Mouse (Mus musculus) splenic B cell, adult 2 months (primary cell): ENCODE measurements at regions not wholly inside any gene's neighbourhood (a gene's known extent, or its start where the extent isn't known, plus 50 kb on each side); places are given as distances from the start of the nearest gene placed in this dataset.

ENCODE experiments used
- DNase-seq: peaks from one replicate; pipeline ENCODE4 v3.0.0-alpha.2; 2011; ENCODE audit warnings: low read depth, low spot score
- H3K27me3 ChIP-seq: 2 replicates; pipeline ENCODE4 v1.6.1; 2012; ENCODE audit warnings: mild to moderate bottlenecking, low read length, moderate library complexity, mixed read lengths; ENCODE audit not compliant: control insufficient read depth, poor library complexity, insufficient read depth, severe bottlenecking
- H3K36me3 ChIP-seq: 2 replicates; pipeline ENCODE4 v1.6.1; 2012; ENCODE audit warnings: mild to moderate bottlenecking, low read length, moderate library complexity, mixed read lengths; ENCODE audit not compliant: control insufficient read depth, poor library complexity, insufficient read depth, severe bottlenecking

DNA sequence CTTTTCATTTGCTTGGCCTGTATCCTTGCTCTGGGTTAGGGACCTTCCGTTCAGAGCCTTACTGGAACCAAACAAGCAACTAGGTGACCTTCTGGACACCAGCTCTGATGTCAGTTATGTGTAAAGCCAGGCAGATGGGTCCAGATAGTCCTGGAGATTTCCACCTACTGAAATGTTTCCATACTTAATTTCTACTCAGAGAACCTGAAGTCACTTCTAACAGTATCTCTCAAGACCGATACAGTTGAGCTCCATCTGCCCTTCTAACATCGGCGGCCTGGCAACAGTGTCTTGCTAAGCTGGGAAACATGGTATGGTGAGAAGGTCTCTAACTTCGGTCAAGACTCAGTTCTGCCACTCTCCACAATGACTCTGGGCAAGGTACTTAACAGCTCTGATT is 189.7 kb upstream of the Rgma start:
- Histone ChIP-seq H3K36me3 (no peaks in the 10 kb centered on the region), H3K27me3 (no peaks in the 10 kb centered on the region)
- no peak for DNase-seq

DNA sequence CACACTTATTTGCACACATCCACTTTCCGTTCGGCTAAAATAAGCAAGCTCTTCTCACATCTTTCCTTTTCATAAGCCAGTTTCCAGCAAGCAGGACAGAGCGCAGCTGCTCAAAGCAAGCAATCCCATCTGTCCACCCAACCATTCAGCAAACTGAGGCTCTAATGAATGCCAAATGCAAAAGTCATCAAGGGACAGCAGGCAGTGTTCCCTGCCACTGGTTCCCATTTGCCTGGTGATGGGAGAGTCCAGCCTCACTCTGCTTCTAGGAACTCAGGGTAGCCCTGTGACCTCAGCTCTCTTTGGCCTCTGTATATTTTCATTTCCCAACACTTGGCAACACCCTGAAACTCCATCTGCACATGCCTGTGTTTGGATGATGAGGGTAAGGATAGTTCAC is 188.8 kb upstream of the Rgma start:
- no peak for DNase-seq
- no peaks in the 10 kb centered on the region for H3K27me3 ChIP-seq
- no peaks in the 10 kb centered on the region for H3K36me3 ChIP-seq

DNA sequence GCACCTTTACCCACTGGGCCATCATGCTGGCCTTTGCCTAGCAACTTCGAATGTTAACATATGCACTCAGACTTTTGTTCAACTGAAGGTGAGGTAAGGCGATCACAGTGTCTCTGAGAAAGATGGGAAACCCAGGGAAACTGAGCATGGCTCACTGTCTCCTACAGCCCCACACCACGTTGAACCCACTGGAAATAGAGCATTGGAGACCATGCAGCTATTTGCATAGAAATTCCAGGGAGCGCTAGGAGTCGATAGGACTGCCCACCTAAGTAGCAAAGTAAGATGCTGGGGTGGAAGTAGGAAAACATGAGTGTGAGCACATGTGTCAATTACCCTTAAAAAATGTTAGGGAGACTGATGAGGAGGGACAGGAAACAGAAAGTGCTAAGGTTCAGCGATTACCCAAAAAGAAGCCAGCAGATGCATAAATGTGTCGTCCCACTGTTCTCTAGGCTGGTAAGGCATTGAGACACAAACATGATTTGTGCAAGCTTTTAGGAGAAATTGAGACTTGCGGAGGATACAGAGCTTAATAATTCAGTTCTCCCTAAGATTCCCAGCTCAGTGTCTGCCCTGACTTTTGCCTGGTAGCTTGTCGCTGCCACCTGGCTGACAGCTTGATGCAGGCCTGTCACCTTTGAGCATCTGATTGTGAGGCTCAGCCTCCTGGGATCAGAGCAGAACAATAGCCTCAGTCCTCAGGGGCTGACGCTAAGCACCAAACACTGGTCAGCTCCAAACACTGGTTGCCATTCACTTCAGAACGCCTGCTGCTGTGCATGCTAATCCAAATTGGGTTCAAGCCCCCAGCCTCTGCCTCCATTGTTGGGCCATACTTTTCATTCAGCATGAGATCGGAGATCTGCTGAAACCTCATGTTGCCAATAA is 183.7 kb upstream of the Rgma start:
- Histone ChIP-seq H3K27me3 (no peaks in the 10 kb centered on the region), H3K36me3 (no peaks in the 10 kb centered on the region)
- no peak for DNase-seq

DNA sequence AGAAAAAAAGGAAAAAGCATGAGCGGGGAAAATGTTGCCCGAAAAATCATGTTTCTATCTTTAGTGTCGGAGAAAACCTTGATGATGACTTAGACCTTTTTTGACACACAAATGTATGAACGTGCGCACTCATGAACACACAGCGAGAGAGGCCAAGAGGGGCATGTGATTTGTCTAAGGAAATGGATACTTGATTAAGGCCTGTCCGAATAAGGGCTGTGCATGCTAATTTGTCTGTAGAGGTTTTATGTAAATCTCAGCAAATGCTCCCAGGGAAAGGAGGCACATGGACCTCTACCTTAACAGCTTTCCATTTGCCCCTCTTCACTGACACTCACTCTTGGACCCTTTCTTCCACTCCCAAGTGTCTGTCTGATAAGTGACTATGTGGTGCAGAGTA is 182.5 kb upstream of the Rgma start:
- no peaks in the 10 kb centered on the region for H3K27me3 ChIP-seq
- H3K36me3 ChIP-seq, result no peaks in the 10 kb centered on the region
- no peak for DNase-seq

DNA sequence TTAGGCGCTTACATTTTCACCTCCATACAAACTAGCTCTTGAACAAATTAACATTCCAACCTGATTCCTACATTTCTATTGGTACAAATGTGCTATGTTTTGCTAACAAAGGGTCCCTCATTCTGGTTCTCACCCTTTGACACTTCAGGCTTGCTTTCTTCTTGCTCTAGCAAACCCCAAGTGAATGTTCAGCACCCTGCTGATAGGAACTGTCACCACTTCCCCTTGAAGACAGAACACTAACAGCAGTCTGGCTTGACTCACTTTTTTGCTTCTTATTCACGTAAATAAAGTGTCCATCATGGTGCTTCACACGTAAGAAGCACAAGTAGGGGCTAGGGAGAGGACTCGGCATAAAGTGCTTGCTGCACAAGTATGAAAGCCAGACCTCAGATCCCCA is 180.0 kb upstream of the Rgma start:
- no peak for DNase-seq
- H3K27me3 ChIP-seq, result no peaks in the 10 kb centered on the region

DNA sequence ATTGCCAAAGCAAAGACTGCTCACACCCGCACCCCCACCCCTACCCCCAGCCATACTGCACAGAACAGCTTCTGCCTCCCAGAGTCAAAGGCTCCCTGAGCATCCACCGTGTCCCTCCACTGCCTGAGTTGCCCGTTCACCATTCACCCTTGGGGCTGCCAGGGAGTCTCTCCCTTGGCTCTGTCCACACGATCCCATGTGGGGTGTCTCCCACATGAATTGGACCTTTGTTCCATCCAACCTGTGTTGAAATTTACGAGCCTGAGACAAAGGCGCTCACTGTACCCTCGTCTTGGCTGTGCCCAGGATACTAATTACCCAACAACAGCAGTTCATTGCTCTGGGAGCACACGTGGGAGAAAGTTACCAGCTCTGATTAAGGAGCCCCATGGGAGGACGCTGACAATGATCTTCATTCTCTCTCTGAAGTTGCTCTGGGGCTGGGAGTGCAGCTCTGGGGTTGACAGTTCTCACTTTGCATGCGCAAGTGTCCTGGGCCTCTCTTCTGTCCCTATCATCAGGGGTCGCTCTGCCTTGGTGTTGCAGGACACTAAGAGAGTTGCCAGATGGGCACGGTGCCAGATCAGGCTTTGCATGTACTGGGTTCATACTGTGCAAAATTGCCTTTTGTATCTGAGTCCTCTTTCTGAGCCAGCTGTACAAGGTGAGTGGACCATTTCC is 178.3 kb upstream of the Rgma start:
- DNase-seq, result no peak
- Histone ChIP-seq H3K27me3 (no peaks in the 10 kb centered on the region), H3K36me3 (no peaks in the 10 kb centered on the region)

More for the DNA sequence above, 180.0 kb upstream of the Rgma start:
- no peaks in the 10 kb centered on the region for H3K36me3 ChIP-seq

DNA sequence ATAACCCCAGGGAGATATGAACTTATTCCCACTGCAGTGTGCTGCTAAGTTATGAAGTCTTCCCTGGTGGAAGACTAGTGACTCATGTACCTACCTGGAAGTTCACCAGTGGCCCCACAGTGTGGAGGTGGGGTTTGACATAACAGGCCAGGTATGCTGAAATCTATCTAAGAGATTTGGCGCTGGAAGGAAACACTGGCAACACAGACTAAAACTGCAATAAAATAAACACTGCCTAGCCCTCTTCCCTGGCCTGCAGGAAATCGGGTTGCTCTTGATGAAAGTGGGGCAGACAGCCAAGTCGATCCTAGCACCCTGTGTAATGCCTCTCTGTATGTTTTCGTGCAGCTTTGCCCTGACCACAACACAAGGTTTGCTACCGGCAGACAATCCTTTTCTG is 177.2 kb upstream of the Rgma start:
- Histone ChIP-seq H3K36me3 (no peaks in the 10 kb centered on the region), H3K27me3 (no peaks in the 10 kb centered on the region)
- DNase-seq, result no peak

DNA sequence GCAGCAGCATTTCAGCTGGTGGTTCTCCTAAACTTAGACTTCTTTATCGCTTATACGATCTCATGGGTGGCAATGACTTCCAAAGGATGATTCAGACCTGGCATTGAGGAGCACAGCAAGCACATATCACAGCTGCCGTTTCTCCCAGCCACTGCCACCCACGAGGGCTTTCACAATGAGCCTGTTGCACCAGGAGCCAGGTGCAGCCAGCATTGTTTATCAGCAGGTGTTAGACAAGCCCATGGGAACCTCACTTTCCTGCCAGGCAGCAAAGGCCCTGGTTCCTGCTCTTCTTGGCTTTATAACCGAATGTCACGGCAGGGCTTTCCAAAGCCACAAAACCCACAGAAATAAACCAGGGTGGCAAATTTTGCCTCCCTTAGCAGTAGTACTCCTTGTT is 175.3 kb upstream of the Rgma start:
- no peak for DNase-seq
- Histone ChIP-seq H3K36me3 (no peaks in the 10 kb centered on the region), H3K27me3 (no peaks in the 10 kb centered on the region)

DNA sequence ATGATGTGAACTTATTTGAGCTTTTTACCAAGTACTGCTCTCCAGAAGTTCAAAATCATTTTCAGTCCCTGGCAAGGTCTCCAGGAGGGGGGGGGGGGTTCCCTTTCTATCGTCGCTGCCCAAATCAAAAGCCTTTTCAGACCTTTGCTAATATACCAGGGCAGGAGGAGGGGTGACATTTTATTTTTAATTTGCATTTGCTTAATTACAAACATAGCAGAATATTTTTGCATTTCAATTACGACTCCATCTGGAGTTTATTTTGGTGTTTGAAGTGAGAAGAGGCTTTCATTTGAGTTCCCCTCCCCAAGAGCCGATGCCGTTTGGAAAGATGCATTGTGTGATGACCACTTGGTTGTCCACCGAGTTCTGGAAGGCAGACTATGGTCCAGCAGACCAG is 174.0 kb upstream of the Rgma start:
- Histone ChIP-seq H3K36me3 (no peaks in the 10 kb centered on the region), H3K27me3 (no peaks in the 10 kb centered on the region)
- no peak for DNase-seq

DNA sequence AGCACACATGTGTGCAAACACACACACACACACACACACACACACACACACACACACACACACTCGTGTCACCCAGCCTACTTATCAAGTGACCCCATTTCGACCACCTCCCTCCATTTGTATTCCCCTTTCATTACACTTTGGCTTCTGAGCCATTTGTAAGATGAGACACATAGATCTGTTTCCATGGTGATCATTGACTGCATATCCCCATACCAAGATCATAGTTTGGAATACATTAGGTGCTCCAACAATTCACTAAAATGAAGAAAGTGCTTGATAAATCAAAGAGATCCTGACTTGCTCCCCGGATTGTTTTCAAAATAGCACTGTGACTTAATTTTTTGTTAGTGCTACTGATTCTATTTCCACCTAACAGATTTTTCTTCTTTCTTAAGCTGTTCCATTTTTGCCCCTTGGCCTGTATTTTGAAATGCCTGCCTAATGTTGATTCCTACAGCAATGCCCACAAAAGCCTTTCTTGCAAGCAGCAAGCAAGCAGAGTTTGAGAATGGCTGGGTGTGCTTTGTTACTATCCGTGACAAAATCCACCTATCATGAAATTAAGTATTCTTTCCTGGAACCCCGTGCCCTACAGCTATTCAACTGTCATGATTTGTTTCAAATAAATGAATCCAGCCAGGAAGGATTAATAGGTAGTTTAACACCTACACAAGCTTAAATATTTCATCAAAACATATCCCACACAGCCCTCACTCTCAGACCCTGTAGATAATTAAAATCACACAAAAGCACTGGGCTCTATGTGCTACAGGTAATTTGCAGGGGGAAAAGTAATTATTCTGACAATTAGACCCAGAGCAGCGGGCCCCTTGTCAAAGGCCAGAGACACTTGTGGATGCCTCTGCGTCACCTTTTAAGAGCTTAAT is 168.1 kb upstream of the Rgma start:
- H3K27me3 ChIP-seq, result no peaks in the 10 kb centered on the region
- DNase-seq, result no peak
- no peaks in the 10 kb centered on the region for H3K36me3 ChIP-seq

DNA sequence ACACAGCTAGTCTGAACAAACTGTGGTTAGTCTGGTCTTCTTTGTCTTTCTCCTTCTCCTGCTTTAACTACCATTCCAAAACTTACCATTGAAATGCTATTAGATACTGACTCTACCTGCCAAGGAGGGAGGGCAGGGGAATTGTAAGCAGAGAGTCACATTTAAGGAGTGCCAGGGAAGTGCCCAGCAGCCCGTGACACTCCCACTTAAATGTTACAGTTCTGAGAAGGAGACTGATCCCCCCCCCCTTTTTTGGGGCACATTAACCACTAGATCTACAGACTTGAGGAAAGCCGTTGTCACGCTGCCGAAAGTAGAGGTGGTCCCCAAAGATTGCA is 166.9 kb upstream of the Rgma start:
- Histone ChIP-seq H3K36me3 (no peaks in the 10 kb centered on the region), H3K27me3 (no peaks in the 10 kb centered on the region)
- no peak for DNase-seq

DNA sequence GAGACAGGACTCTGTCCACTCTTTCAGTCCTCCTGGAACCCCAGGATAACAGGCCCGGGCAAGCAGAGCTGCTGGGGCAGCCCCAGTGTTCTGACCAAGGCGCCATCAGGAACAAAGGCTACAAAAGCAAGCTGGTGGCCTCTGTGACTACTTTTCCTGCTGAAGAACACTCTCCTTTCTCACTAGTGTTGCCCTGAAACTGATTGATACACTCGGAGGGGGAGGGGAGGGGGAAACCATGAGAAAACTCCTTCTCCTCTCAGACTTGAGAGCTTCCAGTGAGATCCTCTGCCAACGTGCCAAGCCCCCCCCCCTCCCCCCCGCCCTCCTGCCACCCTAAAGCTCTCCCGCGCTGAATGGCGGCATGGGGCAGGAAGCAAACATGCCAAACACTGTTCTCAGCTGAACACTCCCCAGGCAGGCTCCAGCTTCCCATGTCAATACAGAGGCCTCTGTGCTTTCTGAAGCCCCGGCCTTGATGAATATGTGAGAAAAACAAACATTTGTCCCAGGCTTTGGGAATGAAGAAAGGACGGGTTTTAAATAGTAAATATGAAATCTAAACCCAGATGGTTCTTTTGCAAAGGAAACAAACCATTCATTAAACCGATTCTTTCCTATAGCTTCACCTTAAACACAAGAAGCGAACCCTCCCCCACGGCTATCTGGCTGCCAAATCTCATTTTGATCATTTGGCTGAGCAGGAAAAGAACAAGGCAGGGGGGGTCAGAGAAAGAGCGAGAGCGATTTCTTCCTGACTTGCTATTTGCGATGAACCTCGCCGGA is 166.3 kb upstream of the Rgma start:
- H3K36me3 ChIP-seq, result no peaks in the 10 kb centered on the region
- no peak for DNase-seq
- no peaks in the 10 kb centered on the region for H3K27me3 ChIP-seq

DNA sequence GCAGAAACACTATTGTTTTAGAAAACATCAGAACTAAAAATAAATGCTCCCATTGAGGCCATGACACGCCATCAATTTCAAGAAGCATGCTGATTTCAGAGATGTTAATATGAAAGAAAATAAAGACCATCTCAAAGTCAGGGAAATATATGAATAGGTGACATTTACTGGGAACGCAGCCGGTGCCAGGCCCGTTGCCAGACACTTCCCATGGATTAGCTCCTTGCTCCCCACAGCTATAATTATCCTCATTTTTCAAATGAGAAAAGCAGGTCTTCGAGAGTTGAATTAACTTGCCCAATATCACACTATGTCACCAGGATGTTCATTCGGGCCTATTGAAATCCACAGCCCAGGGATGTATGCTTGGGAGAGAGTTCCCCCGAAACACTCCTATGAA is 165.2 kb upstream of the Rgma start:
- DNase-seq, result no peak
- no peaks in the 10 kb centered on the region for H3K36me3 ChIP-seq
- no peaks in the 10 kb centered on the region for H3K27me3 ChIP-seq

DNA sequence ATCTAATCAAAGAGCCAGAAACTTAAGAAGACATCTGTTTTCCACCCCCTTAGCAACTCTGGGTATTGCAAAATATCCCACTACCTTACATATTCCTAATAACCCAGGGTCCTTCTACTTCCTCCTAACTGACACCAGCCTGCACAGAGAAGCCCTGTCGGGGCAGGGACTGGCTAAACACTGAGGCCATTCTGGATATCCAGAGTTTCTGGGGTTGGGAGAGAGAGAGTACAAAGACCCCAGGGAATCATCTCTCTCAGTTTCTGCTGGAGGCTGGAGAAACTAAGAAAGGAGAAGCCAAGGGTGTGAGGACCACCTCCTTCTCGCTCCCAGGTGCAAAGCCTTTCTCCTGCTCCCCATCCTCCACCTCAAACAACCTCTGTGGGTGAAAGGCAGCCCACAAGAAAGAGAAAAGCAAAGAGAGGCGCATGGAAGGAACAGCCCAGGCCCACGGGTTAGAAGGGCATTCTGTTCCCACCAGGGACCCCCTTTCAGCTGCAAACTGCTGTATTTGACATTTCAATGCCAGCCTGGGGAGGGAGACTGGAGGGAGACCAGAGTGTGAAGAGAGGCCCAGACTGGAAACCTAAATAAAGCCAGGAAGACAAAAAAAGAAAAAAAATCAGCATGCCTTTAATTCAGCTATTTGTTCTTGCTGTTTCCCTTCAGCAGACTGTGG is 152.9 kb upstream of the Rgma start:
- no peak for DNase-seq
- Histone ChIP-seq H3K27me3 (no peaks in the 10 kb centered on the region), H3K36me3 (no peaks in the 10 kb centered on the region)
